Mouse (Mus musculus): Measurements from ENCODE around the gene Cdc42bpg.
"Not testable (repeated sequence)": the region's sequence is repeated elsewhere in the genome, so short reads cannot be mapped to it uniquely, and the experiment has no call there.

Cdc42bpg gene

GRCm38 (mm10) chr19:6299003-6299402 lies 7.3 kb upstream of the Cdc42bpg start:
- no peak for DNase-seq (ENCODE audit: low spot score)

- DNase-seq (ENCODE audit: low spot score), result no peak
These were observed 6.6 kb upstream of the Cdc42bpg start for GRCm38 (mm10) chr19:6299450-6300267.

- no peak for DNase-seq (ENCODE audit: low spot score)
These were observed 5.8 kb upstream of the Cdc42bpg start for GRCm38 (mm10) chr19:6300402-6300841.

- DNase-seq (ENCODE audit: low spot score), result no peak
These were observed 4.1 kb upstream of the Cdc42bpg start for GRCm38 (mm10) chr19:6302114-6302513.

DNA sequence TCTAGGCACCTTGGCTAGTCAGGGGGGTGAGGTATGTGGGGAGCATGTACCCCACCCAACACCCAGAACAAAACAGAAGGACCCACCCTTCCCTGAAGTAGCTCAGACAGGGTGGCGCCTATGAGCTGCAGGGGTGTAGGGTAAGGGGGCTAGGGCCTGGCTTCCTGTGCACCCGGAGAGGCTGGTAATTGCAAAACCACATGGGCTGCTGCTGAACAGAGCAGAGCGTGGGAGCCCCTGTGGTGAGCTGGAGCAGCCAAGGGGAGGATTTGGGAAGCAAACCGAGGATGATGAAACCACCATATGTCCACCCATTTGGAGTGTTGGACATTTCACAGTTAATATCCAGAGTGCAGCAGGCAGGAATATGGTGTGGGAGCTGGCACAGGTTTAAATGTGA lies 3.7 kb upstream of the Cdc42bpg start:
- no peak for DNase-seq (ENCODE audit: low spot score)

DNA sequence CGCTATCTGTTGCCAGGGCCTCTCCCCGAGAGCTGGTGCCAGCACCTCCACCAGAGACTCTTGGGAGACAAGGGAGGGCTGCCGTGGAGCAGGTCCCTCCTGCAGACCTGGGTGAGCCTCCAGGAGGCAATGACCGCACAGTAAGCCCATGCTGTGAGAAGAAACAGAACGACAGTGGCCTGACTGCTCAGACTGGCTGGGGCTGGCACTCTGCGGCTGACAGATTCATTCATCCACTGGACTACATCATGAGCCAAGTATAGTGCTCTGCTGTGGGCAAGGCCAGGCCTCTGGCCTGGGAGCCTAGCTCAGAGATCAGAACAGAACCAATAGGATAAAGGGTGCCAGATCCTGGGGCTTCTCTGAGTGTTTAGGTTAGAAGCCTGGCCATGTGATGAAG lies 2.4 kb upstream of the Cdc42bpg start:
- DNase-seq (ENCODE audit: low spot score), result no peak

GRCm38 (mm10) chr19:6304787-6305516 lies 1.3 kb upstream of the Cdc42bpg start:
- DNase-seq (ENCODE audit: low spot score), result peak; percentile 76

- no peak for DNase-seq (ENCODE audit: low spot score)
These were observed 640 bp upstream of the Cdc42bpg start for GRCm38 (mm10) chr19:6305517-6306115.

GRCm38 (mm10) chr19:6306586-6306985 lies 330 bp downstream of the Cdc42bpg start:
- DNase-seq (ENCODE audit: low spot score), result peak; percentile 82

- no peak for DNase-seq (ENCODE audit: low spot score)
These were observed 1.7 kb downstream of the Cdc42bpg start for GRCm38 (mm10) chr19:6307733-6308531.

- DNase-seq (ENCODE audit: low spot score), result no peak
These were observed 3.9 kb downstream of the Cdc42bpg start for GRCm38 (mm10) chr19:6310181-6310580.

DNA sequence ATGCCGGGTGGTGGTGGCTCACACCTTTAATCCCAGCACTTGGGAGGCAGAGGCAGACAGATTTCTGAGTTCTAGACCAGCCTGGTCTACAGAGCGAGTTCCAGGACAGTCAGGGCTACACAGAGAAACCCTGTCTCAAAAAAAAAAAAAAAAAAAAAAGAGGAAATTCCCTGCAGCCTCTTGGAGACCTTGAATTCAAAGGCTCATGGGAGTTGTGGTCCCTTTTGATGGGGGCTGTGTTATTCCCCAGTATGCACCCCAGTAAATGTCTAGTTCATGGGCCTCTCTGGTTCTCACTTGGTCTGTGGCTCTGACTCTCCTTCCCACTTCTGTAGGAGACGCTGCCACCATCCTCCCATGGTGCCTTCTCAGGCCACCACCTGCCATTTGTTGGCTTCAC lies 5.5 kb downstream of the Cdc42bpg start:
- not testable (repeated sequence) for DNase-seq (ENCODE audit: low spot score)

GRCm38 (mm10) chr19:6313796-6314195 lies 7.5 kb downstream of the Cdc42bpg start:
- DNase-seq (ENCODE audit: low spot score), result no peak

DNA sequence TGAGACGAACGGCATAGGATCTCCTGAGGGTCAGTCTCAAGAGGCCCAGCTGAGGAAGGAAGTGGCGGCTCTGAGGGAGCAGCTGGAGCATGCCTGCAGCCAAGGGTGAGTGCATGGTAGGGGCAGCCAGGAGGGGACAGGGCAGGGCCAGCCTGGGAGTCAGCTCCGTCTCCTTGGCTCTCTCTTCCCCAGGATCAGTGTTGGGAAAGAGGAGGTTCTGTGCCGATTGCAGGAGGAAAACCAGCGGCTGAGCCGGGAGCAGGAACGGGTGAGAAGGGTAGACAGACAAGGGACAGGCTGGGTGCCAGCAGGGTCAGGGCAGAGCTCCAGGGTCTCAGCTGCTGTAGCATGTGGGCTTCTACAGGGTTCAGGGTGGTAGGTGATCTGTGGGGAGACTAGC lies 8.3 kb downstream of the Cdc42bpg start:
- DNase-seq (ENCODE audit: low spot score), result no peak

- no peak for DNase-seq (ENCODE audit: low spot score)
These were observed 9.3 kb downstream of the Cdc42bpg start for GRCm38 (mm10) chr19:6315573-6315972.

- DNase-seq (ENCODE audit: low spot score), result no peak
These were observed 11.9 kb downstream of the Cdc42bpg start for GRCm38 (mm10) chr19:6318145-6318544.

DNA sequence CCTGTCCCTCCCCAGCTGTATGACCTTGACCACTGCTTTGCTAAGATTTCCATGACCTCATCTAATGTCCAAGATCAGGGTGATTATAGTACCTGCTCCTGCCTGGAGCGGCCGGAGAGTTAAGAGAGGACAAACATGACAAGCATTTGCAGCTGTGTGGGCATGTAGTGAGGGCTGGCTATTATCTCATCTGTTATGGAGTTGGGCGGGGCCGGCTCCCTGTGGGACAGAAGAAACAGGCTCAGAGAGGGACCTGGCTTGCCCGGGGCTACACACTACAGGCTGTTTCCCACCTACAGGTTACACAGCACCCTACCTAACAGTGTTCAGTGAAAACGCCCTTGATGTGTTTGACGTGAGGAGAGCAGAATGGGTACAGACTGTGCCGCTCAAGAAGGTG lies 15.1 kb downstream of the Cdc42bpg start:
- DNase-seq (ENCODE audit: low spot score), result no peak

DNA sequence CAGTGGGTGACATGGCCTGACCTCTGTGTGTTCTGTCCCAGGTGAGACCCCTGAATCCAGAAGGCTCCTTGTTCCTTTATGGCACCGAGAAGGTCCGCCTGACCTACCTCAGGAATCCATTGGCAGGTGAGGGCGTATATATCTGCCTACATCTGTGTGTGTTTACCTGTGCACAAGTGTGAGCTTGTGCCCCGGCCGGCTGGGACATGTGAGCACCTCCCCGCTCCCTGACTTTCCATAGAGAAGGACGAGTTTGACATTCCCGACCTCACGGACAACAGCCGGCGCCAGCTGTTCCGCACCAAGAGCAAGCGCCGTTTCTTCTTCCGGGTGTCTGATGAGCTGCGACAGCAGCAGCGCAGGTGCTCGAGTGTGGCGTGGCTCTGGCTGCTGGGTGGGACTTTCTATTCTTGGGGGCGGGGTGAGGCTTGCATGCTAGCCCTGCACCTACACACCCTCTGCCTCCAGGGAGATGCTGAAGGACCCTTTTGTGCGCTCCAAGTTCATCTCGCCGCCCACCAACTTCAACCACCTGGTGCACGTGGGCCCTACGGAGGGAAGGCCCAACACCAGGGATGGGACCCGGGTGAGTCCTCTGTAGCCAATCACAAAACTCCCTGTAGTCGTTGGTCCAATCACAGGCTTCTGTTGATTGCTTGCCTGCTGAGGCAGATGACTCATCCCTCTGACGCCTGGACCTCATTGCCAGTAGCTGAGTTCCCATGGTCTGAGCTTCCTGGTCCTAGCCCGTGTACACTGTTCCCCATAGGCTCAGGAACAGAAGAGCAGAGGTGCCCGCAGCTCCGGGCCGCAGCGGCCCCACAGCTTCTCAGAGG lies 15.7 kb downstream of the Cdc42bpg start:
- peak; percentile 66 for DNase-seq (ENCODE audit: low spot score)

GRCm38 (mm10) chr19:6324751-6325150 lies 18.5 kb downstream of the Cdc42bpg start:
- no peak for DNase-seq (ENCODE audit: low spot score)

- no peak for DNase-seq (ENCODE audit: low spot score)
These were observed 24.9 kb downstream of the Cdc42bpg start for GRCm38 (mm10) chr19:6331178-6331577.

All from testis, postnatal 14 days (tissue).